Mouse (Mus musculus) A20 (cell line): Measurements from ENCODE around the gene Slc30a2.

Source experiments
- DNase-seq: peaks from one replicate; pipeline ENCODE4 v3.0.0-alpha.2; 2011; ENCODE audit warnings: low read depth, low spot score

The Slc30a2 gene

DNA sequence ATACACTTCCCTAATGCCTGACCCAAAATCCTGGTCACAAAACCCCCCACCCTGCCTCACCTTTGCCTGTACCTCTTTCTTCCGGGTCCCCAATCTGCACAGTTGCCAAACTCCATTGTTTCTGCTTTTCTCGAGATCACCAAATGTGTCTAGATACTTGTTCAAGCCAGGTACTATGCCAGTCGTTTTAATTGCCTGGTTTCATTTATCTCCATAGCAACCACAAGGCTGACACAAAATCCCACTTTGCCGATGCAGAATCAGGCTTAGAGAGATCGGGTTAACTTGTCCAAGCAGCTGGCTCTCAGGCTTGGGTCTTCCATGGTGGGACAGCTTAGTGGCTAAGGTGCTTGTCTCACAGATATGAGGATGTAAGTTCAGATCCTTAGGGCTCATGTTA lies 57.2 kb downstream of the Slc30a2 start:
- DNase-seq, result no peak

DNA sequence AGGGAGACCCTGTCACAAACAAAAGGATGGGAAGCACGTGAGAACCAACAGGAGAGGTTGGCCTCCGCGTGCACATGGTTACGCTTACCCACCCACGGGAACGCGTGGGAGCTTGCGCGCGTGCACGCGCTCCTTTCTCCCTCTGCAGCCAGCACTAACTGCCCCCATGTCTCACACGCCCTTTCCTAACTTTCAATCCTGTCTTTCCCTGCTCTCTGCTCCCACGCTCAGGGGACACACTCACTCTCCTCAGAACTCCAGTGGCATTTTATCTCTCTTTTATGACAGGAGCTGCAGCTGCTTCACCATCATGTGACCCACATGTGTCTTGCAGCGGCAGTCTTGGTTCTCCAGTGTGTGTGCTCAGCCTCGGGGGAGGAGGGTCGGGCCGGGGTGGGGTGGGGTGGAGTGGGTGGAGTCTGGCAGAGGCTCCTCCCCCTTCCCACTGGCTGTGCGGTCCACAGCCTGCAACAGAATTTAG lies 58.2 kb downstream of the Slc30a2 start:
- DNase-seq, result no peak

GRCm38 (mm10) chr4:134401856-134402570 lies 59.0 kb downstream of the Slc30a2 start:
- no peak for DNase-seq

DNA sequence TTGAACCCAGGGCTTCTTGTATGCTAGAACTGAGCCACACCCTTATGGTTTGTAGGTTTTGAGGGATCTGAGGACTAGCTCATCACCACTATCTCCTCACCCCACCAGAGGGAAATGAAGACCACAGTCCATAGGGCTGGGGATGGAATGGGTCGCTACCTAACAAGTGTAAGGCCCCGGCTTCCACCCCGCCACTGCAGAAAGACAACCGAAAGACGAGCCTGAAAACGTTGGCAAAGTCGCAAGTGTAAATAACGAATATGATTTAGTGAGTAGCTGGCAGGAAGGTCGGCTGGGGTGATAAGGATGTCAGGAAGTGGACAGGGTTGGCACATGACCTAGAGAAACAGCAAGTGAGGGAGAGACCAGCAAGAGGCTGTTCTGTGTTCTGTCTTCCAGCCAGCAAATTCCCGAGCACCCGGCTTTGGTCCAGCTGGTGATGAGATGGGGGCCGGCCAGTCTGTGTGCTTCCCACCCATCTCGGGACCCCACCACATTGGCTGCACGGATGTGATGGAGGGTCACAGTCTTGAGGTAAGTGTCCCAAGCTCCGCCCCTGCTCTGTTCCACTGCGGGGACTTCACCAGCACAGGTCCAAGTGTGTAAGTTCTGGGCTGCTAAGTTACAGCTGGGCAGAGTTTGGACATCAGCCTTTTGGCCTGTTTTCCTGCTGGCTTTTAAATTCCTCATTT lies 59.7 kb downstream of the Slc30a2 start:
- DNase-seq, result no peak

DNA sequence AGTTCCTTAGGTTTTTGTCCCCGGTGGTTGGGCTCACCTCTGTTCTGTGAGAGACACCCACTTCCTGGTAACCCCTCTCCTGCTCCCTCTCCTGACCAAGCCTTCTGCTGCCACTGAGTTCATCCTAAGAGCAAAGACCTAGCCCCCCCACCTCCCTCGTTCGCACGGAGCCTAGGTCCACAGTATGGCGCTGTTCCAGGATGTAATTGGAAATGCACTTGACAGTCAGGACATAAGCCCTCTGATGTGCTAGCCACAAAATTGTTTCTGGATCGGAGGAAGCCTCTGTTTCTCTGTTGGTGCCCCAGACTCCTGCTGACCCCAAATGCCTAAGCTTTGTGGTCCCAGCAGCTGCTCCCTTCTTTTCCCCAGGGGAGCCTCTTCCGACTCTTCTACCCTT lies 60.7 kb downstream of the Slc30a2 start:
- no peak for DNase-seq
